Mouse (Mus musculus) neural tube, embryonic 11.5 days (tissue): Measurements from ENCODE around the gene Ubiad1. TPM values are rescaled to one million over a fixed set of nuclear protein-coding genes. Genes with fewer than 3 reads are reported as not detected.

Experiments used
- ATAC-seq: fragments of 200-750 bp; cut with Nextera tagmentation; 2 replicates; pipeline ENCODE4 v1.8.0; 2017; ENCODE audit warnings: moderate number of reproducible peaks, mild to moderate bottlenecking, moderate TSS enrichment, moderate library complexity; ENCODE audit not compliant: insufficient read depth, low FRiP score, low TSS enrichment
- DNase-seq: peaks from one replicate; pipeline ENCODE4 v3.0.0-alpha.2; 2015; ENCODE audit warnings: low spot score
- H3K27ac ChIP-seq: fragments of 300-500 bp; sonication (generic); 2 replicates; pipeline ENCODE4 v1.5.1; 2014; ENCODE audit warnings: low read depth, mild to moderate bottlenecking, low read length
- H3K27me3 ChIP-seq: fragments of 300-500 bp; sonication (generic); 2 replicates; pipeline ENCODE4 v1.6.1; 2014; ENCODE audit warnings: mild to moderate bottlenecking, low read length, mixed read lengths; ENCODE audit not compliant: control insufficient read depth, insufficient read depth
- H3K36me3 ChIP-seq: fragments of 300-500 bp; sonication (generic); 2 replicates; pipeline ENCODE4 v1.6.1; 2014; ENCODE audit warnings: mild to moderate bottlenecking, low read length, moderate library complexity, mixed read lengths; ENCODE audit not compliant: control insufficient read depth, insufficient read depth
- H3K4me1 ChIP-seq: fragments of 300-500 bp; sonication (generic); 2 replicates; pipeline ENCODE4 v1.6.1; 2014; ENCODE audit warnings: low read length, mixed read lengths; ENCODE audit not compliant: control insufficient read depth, insufficient read depth
- H3K4me2 ChIP-seq: fragments of 300-500 bp; sonication (generic); 2 replicates; pipeline ENCODE4 v1.6.1; 2014; ENCODE audit warnings: low read depth, mild to moderate bottlenecking, moderate library complexity
- H3K4me3 ChIP-seq: fragments of 300-500 bp; sonication (generic); 2 replicates; pipeline ENCODE4 v1.5.1; 2014; ENCODE audit warnings: low read depth, low read length
- H3K9ac ChIP-seq: fragments of 300-500 bp; sonication (generic); 2 replicates; pipeline ENCODE4 v1.6.1; 2014; ENCODE audit warnings: mild to moderate bottlenecking, low read length
- H3K9me3 ChIP-seq: fragments of 300-500 bp; sonication (generic); 2 replicates; pipeline ENCODE4 v1.6.1; 2016; ENCODE audit warnings: low read length; ENCODE audit not compliant: control insufficient read depth
- WGBS: fragments of 180-500 bp; shearing (Covaris S2); extraction: QIAGEN DNeasy Blood & Tissue Kit; methylation state at CpG from one replicate; pipeline ENCODE4 v1.1.7; 2014; 5-methylcytosine and 5-hydroxymethylcytosine counted together
- polyA plus RNA-seq: library from polyadenylated mRNA; unstranded; fragments of >200 nt; fragmentation: Nextera tagmentation; extraction: Ambion mirVana; gene quantifications from 2 replicates; pipeline ENCODE4 v1.2.1, GENCODE M21; 2014

Ubiad1 gene
- polyA plus RNA-seq, 1 experiment from 2014 or later, result 19.0 TPM

DNA sequence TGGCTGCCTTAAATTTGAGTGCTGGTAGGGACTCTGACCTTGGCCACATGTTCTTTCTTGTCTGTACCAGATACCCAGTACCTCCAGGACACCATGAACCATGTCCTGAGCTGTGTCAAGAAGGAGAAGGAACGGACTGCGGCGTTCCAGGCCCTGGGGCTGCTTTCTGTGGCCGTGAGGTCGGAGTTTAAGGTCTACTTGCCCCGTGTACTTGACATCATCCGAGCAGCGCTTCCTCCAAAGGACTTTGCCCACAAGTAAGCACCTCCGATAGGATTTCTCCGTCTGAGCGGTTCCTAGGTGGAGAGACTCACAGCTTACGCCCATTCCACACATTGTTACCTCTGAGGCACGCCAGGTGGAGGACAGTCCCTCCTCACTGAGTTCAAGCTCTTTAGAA is 18.1 kb upstream of the Ubiad1 start:
- peaks cover 35% of the 10 kb centered on the region for H3K36me3 ChIP-seq
- no peak overlapping the region for H3K27ac ChIP-seq
- H3K9ac ChIP-seq, result no peak overlapping the region
- H3K4me2 ChIP-seq, result no peak overlapping the region
- H3K4me3 ChIP-seq, result no peak overlapping the region
- no peaks in the 10 kb centered on the region for H3K4me1 ChIP-seq
- H3K9me3 ChIP-seq, result no peaks in the 10 kb centered on the region
- no peak for ATAC-seq
- no peak for DNase-seq
- no peaks in the 10 kb centered on the region for H3K27me3 ChIP-seq
- 93% methylated on average over 13 of the region's 13 CpGs for WGBS

DNA sequence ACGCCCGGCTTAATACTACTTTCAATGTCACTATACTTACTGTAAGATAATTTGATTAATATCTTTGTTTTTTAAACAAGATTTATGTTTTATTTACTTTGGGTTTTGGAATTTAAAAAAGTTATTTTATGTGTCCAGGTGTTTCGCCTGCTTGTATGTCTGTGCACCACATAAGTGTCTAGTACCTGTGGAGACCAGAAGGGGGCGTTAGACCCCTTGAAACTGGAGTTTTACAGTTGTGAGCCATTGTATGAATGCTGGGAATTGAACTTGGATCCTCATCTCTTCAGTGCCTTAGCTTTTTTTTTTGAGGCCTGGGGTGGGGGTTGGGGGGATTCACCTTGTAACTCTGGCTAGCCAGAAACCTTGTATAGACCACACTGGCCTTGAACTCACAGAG is 17.2 kb upstream of the Ubiad1 start:
- Histone ChIP-seq H3K4me1 (no peaks in the 10 kb centered on the region), H3K9ac (no peak overlapping the region), H3K27ac (no peak overlapping the region), H3K4me3 (no peak overlapping the region), H3K36me3 (peaks cover 39% of the 10 kb centered on the region), H3K27me3 (no peaks in the 10 kb centered on the region), H3K9me3 (no peaks in the 10 kb centered on the region), H3K4me2 (no peak overlapping the region)
- no peak for ATAC-seq
- no peak for DNase-seq
- 83% methylated on average over 4 of the region's 4 CpGs for WGBS

DNA sequence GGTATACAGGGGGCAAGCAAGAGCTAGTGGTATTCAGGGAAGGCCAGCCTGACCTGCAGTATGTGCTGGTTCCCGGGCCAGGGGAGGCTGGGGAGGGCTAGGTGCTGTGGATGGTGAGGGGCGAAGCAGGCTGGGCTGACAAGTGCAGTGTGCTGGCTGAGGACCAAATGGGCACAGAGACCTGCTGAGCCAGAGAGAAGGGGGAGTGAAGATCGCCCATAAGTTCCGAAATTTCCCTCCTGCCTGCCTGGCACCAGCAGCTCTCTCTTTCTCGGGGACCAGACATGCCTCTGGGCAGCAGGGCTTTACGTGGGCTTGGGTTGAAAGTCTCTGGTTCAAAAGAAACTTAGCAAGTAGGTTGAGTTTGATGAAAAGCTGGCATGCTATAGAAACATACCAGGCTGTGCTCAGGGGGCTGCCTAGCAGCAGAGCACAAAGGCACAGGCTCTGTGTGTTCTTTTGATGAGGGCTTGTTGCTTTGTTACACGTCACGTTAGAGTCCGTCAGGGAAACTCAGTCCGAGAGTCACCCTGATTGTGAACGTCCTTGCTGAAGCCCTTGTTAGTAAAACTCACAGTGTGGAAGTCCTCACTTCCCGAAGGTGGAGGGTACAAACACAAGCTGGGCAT is 16.2 kb upstream of the Ubiad1 start:
- WGBS, result 64% methylated on average over 12 of the region's 12 CpGs
- peaks cover 37% of the 10 kb centered on the region for H3K36me3 ChIP-seq
- ATAC-seq (no peak), DNase-seq (no peak)
- no peak overlapping the region for H3K27ac ChIP-seq
- no peak overlapping the region for H3K4me2 ChIP-seq
- no peaks in the 10 kb centered on the region for H3K9me3 ChIP-seq
- no peak overlapping the region for H3K4me3 ChIP-seq
- H3K4me1 ChIP-seq, result no peaks in the 10 kb centered on the region
- H3K27me3 ChIP-seq, result no peaks in the 10 kb centered on the region
- H3K9ac ChIP-seq, result no peak overlapping the region

DNA sequence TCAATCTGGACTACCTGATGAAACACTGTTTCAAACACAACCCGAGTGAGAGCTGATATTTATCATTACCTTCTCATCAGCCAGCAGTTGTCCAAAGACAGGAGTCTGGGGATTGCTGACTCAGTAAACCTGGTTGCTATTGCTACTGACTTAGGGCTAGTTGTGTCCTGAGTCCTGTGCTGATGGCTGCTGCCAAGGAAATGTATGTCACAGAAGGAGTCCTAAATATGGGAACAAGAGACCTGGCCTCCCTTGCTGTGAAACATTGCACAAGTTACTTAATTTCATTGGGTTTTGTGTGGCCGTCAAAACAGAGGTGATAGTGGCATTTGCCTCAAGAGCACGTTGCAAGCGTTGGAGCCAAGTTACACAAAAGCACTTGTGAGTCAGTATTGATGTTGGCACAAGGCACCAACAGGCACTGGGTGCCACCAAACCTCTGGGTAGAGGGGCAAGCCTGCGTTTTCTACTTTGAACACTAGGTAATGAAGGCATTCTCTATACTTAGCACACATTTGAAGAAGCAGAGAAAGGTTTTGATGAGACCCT is 11.0 kb upstream of the Ubiad1 start:
- Histone ChIP-seq H3K4me2 (no peak overlapping the region), H3K27me3 (no peaks in the 10 kb centered on the region), H3K4me1 (no peaks in the 10 kb centered on the region), H3K9me3 (no peaks in the 10 kb centered on the region), H3K9ac (no peak overlapping the region), H3K4me3 (no peak overlapping the region), H3K36me3 (peaks cover 29% of the 10 kb centered on the region), H3K27ac (no peak overlapping the region)
- ATAC-seq, result no peak
- no peak for DNase-seq
- 97% methylated on average over 5 of the region's 5 CpGs for WGBS

DNA sequence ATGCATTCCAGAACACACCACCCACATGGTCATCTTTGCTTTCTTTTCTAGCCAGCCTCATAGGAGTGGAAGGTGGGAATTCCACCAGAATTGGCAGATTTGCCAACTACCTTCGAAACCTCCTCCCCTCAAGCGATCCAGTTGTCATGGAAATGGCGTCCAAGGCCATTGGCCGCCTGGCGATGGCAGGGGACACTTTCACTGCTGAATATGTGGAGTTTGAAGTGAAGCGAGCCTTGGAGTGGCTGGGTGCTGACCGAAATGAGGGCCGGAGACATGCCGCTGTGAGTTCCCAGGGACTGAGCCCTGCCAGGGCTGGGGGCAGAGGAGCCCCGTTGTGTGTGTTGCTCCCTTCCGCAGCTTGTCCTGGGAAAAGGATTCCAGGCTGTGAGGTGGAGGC is 9.1 kb upstream of the Ubiad1 start:
- peaks cover 25% of the 10 kb centered on the region for H3K36me3 ChIP-seq
- no peaks in the 10 kb centered on the region for H3K27me3 ChIP-seq
- DNase-seq, result no peak
- no peak overlapping the region for H3K9ac ChIP-seq
- 94% methylated on average over 11 of the region's 11 CpGs for WGBS
- H3K4me1 ChIP-seq, result peaks cover 8% of the 10 kb centered on the region
- no peak overlapping the region for H3K4me3 ChIP-seq
- no peak for ATAC-seq
- no peak overlapping the region for H3K27ac ChIP-seq
- no peaks in the 10 kb centered on the region for H3K9me3 ChIP-seq
- no peak overlapping the region for H3K4me2 ChIP-seq

DNA sequence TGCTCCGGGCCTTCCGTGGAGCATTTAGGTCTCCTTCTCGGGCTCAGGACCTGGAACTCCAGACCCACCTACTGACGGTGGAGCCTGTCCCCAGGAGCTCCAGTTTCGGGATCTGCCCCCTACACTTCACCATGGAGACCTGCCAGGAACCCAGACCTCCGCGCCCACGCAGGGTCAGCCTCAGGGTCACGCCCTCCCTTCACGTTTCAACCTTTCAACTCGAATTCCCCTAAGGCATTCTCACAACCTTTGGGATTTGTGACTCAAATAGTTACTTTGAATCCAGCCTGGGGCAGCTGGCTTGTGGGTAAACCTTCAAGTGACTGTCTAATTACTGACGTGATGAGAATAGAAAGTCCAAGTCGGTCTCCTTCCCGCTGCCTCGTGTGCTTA is 4.3 kb upstream of the Ubiad1 start:
- DNase-seq, result no peak
- H3K9ac ChIP-seq, result peak overlapping the region; percentile 87
- no peaks in the 10 kb centered on the region for H3K9me3 ChIP-seq
- ATAC-seq, result peak; percentile 25
- peak overlapping the region; percentile 95 for H3K4me3 ChIP-seq
- H3K27ac ChIP-seq, result peak overlapping the region; percentile 49; the same call in 1 of the 2 replicates
- no peaks in the 10 kb centered on the region for H3K27me3 ChIP-seq
- H3K36me3 ChIP-seq, result peaks cover 2% of the 10 kb centered on the region; the same call in 1 of the 2 replicates
- H3K4me2 ChIP-seq, result peak overlapping the region; percentile 77
- 0% methylated on average over 15 of the region's 15 CpGs for WGBS
- H3K4me1 ChIP-seq, result peaks cover 11% of the 10 kb centered on the region

DNA sequence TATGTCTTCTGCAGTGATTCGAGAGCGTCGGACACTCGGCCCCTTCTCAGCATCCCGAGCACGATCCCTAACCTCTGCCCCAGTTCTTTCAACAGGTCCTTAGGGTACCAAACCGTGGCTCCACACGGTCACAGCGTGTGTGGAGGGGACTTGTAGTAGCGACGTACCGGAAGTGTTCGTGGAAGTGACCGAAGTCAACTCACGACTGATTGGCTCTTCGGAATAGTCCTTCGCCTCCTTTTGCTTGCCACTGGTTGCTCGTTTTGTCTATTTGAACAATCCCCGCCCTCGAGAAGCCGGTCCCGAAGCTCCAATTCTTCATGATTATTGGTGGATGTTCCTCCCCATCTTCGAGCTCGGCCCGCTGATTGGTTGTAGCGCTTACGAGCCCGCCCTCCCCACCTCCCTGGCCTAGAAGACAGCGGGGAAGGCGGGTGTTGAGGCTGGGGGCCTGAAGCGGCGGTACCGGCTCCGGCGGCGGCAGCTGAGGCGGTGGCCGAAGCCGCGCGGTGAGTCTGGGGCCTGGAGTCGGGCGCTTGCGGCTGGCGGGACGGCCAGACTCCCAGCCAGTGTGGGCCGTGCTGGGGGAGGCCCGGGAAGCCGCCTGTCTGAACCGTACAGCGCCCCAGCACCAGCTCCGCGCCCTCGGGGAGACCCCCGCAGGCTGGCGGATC is 3.7 kb upstream of the Ubiad1 start, which contains the start of gene Mtor:
Gene Mtor (plus strand): TSS at position 433 of the 674 bp plus-strand sequence.
- Histone ChIP-seq H3K4me3 (peak within 1 kb of the TSS; percentile 95), H3K4me2 (peak within 1 kb of the TSS; percentile 77), H3K27ac (peak within 1 kb of the TSS; percentile 49; the same call in 1 of the 2 replicates), H3K27me3 (no peaks in the 10 kb centered on the region), H3K9ac (peak within 1 kb of the TSS; percentile 87), H3K9me3 (no peaks in the 10 kb centered on the region), H3K36me3 (no peaks in the 10 kb centered on the region; the same call in 1 of the 2 replicates), H3K4me1 (peaks cover 14% of the 10 kb centered on the region)
- ATAC-seq (peak; percentile 95), DNase-seq (peak; percentile 94)
- WGBS, result under 1% methylated on average over 56 of the region's 56 CpGs

DNA sequence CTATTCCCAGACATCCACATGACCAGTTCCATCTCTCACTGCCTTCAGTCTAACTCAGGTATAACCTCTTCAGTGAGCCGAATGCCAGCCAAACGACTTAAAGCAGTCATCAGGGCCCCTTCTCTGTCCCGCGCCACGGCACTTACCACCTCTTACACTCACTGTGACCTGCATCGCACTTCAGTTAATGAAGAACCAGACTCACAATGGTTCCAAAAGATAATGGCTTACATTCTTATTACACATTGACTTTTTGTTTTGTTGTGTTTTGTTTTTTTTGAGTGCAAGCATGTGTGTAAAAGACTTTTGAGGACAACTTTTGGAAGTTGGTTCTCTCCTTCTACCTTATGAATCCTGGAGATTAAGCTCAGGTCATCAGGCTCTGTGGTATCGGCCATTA is 2.0 kb downstream of the Ubiad1 start:
- Histone ChIP-seq H3K27me3 (no peaks in the 10 kb centered on the region), H3K27ac (no peak overlapping the region), H3K9me3 (no peaks in the 10 kb centered on the region), H3K4me1 (peaks cover 6% of the 10 kb centered on the region), H3K9ac (no peak overlapping the region), H3K36me3 (no peaks in the 10 kb centered on the region; the same call in 1 of the 2 replicates), H3K4me3 (no peak overlapping the region), H3K4me2 (no peak overlapping the region)
- no peak for DNase-seq
- no peak for ATAC-seq
- 92% methylated on average over 7 of the region's 7 CpGs for WGBS
